Mouse (Mus musculus): Measurements from ENCODE around the gene Ypel4.

Gene Ypel4

GRCm38 (mm10) chr2:84733579-84734300 lies at the start of gene Ypel4:
TSS of gene Ypel4 (plus strand) at chr2:84734058.
- no peak for DNase-seq (ENCODE audit: extremely low spot score, low read depth, low spot score)

- DNase-seq (ENCODE audit: extremely low spot score, low read depth, low spot score): no peak
Measured at GRCm38 (mm10) chr2:84688080-84688844, 45.6 kb upstream of the Ypel4 start.

- no peak for DNase-seq (ENCODE audit: extremely low spot score, low read depth, low spot score)
Measured at GRCm38 (mm10) chr2:84690050-84690449, 43.8 kb upstream of the Ypel4 start.

GRCm38 (mm10) chr2:84695007-84695695 lies 38.7 kb upstream of the Ypel4 start:
- DNase-seq (ENCODE audit: extremely low spot score, low read depth, low spot score): no peak

GRCm38 (mm10) chr2:84703497-84703896 lies 30.4 kb upstream of the Ypel4 start:
- DNase-seq (ENCODE audit: extremely low spot score, low read depth, low spot score): no peak

- no peak for DNase-seq (ENCODE audit: extremely low spot score, low read depth, low spot score)
Measured at GRCm38 (mm10) chr2:84704329-84704728, 29.5 kb upstream of the Ypel4 start.

- DNase-seq (ENCODE audit: extremely low spot score, low read depth, low spot score): no peak
Measured at GRCm38 (mm10) chr2:84705295-84705694, 28.6 kb upstream of the Ypel4 start.

GRCm38 (mm10) chr2:84707523-84707922 lies 26.3 kb upstream of the Ypel4 start:
- no peak for DNase-seq (ENCODE audit: extremely low spot score, low read depth, low spot score)

- no peak for DNase-seq (ENCODE audit: extremely low spot score, low read depth, low spot score)
Measured at GRCm38 (mm10) chr2:84711898-84712297, 22.0 kb upstream of the Ypel4 start.

GRCm38 (mm10) chr2:84714422-84714810 lies 19.4 kb upstream of the Ypel4 start:
- no peak for DNase-seq (ENCODE audit: extremely low spot score, low read depth, low spot score)

- peak; percentile 97 for DNase-seq (ENCODE audit: extremely low spot score, low read depth, low spot score)
Measured at GRCm38 (mm10) chr2:84714811-84715561, 18.9 kb upstream of the Ypel4 start, which contains the start of gene Zdhhc5. TSS of gene Zdhhc5 (minus strand) at chr2:84715180.

GRCm38 (mm10) chr2:84715562-84716361 lies 18.1 kb upstream of the Ypel4 start:
- DNase-seq (ENCODE audit: extremely low spot score, low read depth, low spot score): no peak

GRCm38 (mm10) chr2:84716423-84717355 lies 17.2 kb upstream of the Ypel4 start:
- no peak for DNase-seq (ENCODE audit: extremely low spot score, low read depth, low spot score)

- DNase-seq (ENCODE audit: extremely low spot score, low read depth, low spot score): no peak
Measured at GRCm38 (mm10) chr2:84717357-84717756, 16.5 kb upstream of the Ypel4 start.

- DNase-seq (ENCODE audit: extremely low spot score, low read depth, low spot score): no peak
Measured at GRCm38 (mm10) chr2:84720718-84721117, 13.1 kb upstream of the Ypel4 start.

- DNase-seq (ENCODE audit: extremely low spot score, low read depth, low spot score): no peak
Measured at GRCm38 (mm10) chr2:84721182-84721581, 12.7 kb upstream of the Ypel4 start.

GRCm38 (mm10) chr2:84723856-84724255 lies 10.0 kb upstream of the Ypel4 start:
- DNase-seq (ENCODE audit: extremely low spot score, low read depth, low spot score): no peak

GRCm38 (mm10) chr2:84725770-84726169 lies 8.1 kb upstream of the Ypel4 start:
- DNase-seq (ENCODE audit: extremely low spot score, low read depth, low spot score): no peak

- DNase-seq (ENCODE audit: extremely low spot score, low read depth, low spot score): no peak
Measured at GRCm38 (mm10) chr2:84726716-84727115, 7.1 kb upstream of the Ypel4 start.

Measured in hindlimb bud, embryonic 11.5 days (tissue).